Mouse (Mus musculus) gonadal fat pad, adult 2 months (tissue): ENCODE measurements around the gene St6galnac5. TPM values are rescaled to one million over a fixed set of nuclear protein-coding genes. Genes with fewer than 3 reads are reported as not detected.
"Not testable (repeated sequence)": the region's sequence is repeated elsewhere in the genome, so short reads cannot be mapped to it uniquely, and the experiment has no call there.

Experiments
- DNase-seq: peaks from one replicate; pipeline ENCODE4 v3.0.0-alpha.2; 2012; ENCODE audit warnings: low read depth
- polyA plus RNA-seq: library from polyadenylated mRNA; depleted of rRNA; stranded (reverse); fragments of >200 nt; gene quantifications from 2 replicates; pipeline ENCODE4 v1.2.3, GENCODE M21; 2012

St6galnac5 gene
- polyA plus RNA-seq, 1 experiment = 1.0 TPM

- no peak for DNase-seq
Observed at GRCm38 (mm10) chr3:152792601-152793000, 189.4 kb downstream of the St6galnac5 start.

DNA sequence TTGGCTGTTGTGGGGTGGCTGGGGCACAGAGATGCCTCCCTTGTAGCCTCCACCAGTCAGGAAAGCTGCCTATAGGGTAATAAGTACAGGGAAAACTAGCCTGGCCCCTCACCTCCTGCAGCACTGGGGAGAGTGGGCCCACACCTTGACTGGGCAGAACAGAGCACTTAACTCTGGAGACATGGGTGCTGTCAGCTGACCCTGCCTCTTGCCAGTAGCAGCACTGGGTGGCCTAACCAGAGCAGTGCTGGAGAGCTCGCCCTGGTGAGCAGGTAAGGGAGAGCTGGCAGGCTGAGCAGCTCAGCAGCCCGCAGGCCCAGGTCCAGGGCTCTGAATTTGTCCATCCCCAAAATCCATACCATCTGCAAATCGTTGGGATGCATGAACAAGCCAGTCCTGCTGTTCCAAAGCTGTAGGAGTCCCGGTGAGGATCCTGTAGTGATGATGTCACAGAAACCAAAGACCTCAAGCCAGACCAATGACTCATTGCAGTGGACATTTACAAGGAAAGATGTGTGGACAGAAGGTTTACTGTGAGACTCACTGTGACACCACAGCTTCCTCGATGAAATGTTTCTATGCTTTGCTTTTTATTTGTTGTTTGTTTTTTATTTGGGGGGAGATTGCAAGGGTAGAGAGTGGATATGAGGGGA, 193.6 kb downstream of the St6galnac5 start:
- DNase-seq = not testable (repeated sequence)

DNA sequence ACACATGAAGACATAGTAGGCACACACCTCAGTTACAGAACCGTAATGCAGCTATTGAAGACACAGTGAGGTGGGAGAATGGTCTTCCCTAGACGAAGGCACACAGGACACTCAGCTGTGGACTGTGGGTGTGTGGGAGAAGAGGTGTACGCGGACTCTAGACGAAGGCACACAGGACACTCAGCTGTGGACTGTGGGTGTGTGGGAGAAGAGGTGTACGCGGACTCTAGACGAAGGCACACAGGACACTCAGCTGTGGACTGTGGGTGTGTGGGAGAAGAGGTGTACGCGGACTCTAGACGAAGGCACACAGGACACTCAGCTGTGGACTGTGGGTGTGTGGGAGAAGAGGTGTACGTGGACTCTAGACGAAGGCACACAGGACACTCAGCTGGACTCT, 197.7 kb downstream of the St6galnac5 start:
- DNase-seq = not testable (repeated sequence)

- DNase-seq = no peak
Observed at GRCm38 (mm10) chr3:152783792-152784191, 198.3 kb downstream of the St6galnac5 start.

- DNase-seq = no peak
Observed at GRCm38 (mm10) chr3:152779819-152780218, 202.2 kb downstream of the St6galnac5 start.

- DNase-seq = no peak
Observed at GRCm38 (mm10) chr3:152776872-152777540, 205.0 kb downstream of the St6galnac5 start.

GRCm38 (mm10) chr3:152776363-152776762, 205.7 kb downstream of the St6galnac5 start:
- no peak for DNase-seq

DNA sequence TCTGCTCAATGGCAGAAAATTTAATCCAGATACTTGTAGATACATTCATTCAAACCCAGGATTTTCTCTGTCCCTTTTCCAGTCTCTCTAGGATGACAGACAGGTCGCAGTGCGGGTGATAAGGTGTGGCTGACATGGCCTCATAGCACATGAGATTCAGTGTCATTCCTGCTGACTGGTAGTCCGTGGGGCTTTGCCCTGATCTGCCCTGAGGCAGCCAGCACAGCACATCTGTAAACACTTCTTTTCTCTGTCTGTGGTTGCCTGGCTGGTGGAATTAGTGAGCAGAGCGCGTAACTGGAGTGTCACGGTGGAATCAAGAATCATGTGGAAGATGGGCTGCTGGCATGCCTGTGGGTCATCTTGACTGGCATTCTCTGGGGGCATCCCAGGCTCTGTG, 212.0 kb downstream of the St6galnac5 start:
- no peak for DNase-seq

GRCm38 (mm10) chr3:152767485-152767884, 214.6 kb downstream of the St6galnac5 start:
- DNase-seq = no peak
